Mouse (Mus musculus): ENCODE measurements around the gene Piwil1. TPM values are rescaled to one million over a fixed set of nuclear protein-coding genes. Genes with fewer than 3 reads are reported as not detected.
A peak's percentile ranks its signal among the peaks of the same experiment; 100 is the strongest.

Piwil1 gene
- polyA plus RNA-seq, 1 experiment from 2014 or later: not detected

DNA sequence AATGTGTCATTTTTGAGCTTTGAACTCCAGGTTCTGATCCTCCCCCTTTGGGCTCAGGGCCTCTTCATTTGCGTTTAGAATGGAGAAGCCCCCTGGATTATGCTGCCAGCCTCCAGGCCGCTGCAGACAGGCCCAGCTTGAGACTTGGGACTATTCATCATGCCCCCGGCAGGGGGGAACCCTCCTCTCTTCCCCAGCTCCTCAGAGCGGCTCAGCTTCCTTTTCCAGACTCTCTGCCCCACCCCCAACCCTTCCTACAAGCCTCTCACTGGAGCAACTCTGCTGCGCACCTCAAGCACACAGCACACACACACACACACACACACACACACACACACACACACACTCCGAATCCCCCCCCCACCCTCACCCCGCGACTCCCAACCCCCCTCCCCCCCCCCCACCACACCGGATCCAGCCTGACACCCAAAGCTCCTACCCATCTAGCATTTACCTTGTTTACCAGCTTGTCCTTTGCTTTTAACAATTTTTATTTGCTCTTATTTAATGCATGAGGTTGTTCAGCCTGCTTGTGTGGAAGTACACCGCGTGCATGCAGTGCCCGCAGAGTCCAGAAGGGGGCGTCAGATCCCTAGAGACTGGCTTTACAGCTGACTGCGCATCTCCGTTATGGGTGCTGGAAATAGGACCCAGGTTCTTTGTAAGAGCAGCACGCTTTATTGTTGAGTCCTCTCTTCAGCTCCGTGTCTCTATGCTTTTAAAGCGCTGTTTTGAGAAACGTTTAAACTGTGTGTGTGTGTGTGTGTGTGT is 2.0 kb downstream of the Piwil1 start:
- TF ChIP-seq EP300 (IDR thresholded peaks at IDR 0.05; ENCODE audit: low read depth): no peak
- TF ChIP-seq CTCF (IDR thresholded peaks at IDR 0.05; ENCODE audit: low read depth): no peak
- H3K4me3 ChIP-seq (ENCODE audit: low read depth, low read length): no peak overlapping the region
- ATAC-seq: no peak
- no peaks in the 10 kb centered on the region for H3K4me1 ChIP-seq (ENCODE audit: insufficient read depth)
- H3K27ac ChIP-seq (ENCODE audit: low read depth): no peak overlapping the region
- no peak overlapping the region for H3K4me2 ChIP-seq (ENCODE audit: low read depth, low read length)
- H3K27me3 ChIP-seq (ENCODE audit: insufficient read depth, low read length): no peaks in the 10 kb centered on the region
- 47% methylated on average over 15 of the region's 19 CpGs for WGBS (ENCODE audit: insufficient replicate concordance)
- H3K9ac ChIP-seq (replicated peaks): no peak overlapping the region
- H3K36me3 ChIP-seq (replicated peaks; ENCODE audit: insufficient read depth, low read length): no peaks in the 10 kb centered on the region
- H3K9me3 ChIP-seq (ENCODE audit: low read length): 0 out of 2 replicates have a peak, but pooled peaks cover 2% of the 10 kb centered on the region
- no peak for DNase-seq

DNA sequence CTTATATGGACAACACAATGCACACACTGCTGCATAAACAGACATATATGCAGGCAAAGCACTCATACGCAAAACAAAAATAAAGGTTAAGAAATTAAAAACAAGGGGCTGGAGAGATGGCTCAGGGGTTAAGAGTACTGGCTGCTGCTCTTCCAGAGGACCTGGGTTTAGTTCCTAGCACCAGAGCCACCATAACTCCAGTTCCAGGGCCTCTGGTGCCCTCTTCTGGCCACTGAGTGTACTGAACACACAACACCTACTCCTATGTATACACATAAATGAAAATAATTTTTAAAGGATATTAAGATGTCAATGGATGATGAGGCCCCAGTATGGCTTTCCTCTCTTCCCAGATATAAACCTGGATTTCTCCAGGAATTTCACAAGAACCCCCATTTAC is 4.1 kb downstream of the Piwil1 start:
- no peak for TF ChIP-seq EP300 (IDR thresholded peaks at IDR 0.05; ENCODE audit: low read depth)
- TF ChIP-seq CTCF (IDR thresholded peaks at IDR 0.05; ENCODE audit: low read depth): 0 out of 2 replicates have a peak, but pooled peaks have one; percentile 7
- no peaks in the 10 kb centered on the region for H3K36me3 ChIP-seq (replicated peaks; ENCODE audit: insufficient read depth, low read length)
- no peaks in the 10 kb centered on the region for H3K4me1 ChIP-seq (ENCODE audit: insufficient read depth)
- 0 out of 2 replicates have a peak, but pooled peaks cover 2% of the 10 kb centered on the region for H3K9me3 ChIP-seq (ENCODE audit: low read length)
- H3K4me3 ChIP-seq (ENCODE audit: low read depth, low read length): no peak overlapping the region
- H3K4me2 ChIP-seq (ENCODE audit: low read depth, low read length): no peak overlapping the region
- H3K9ac ChIP-seq (replicated peaks): no peak overlapping the region
- no peak for ATAC-seq
- DNase-seq: no peak
- H3K27me3 ChIP-seq (ENCODE audit: insufficient read depth, low read length): no peaks in the 10 kb centered on the region
- H3K27ac ChIP-seq (ENCODE audit: low read depth): no peak overlapping the region
- 91% methylated on average over 1 of the region's 1 CpGs for WGBS (ENCODE audit: insufficient replicate concordance)

DNA sequence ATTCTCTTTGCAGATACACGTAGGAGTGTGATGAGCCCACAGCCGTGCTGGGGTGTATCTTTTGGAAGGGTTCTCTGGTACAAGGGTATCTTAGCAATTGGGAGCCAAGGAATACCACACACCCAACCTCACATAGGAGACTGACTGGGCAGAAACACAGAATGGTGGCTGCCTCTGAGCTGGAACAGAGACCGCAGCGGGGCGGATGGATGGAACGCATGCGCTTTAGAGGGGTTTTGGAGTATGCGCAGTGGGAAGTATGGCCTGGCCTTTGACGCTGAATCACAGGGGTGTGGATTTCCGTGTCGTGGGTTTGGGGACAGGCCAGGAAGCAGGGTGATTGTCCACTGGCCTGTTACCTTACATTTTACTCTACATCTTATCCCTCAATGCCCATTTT is 4.9 kb downstream of the Piwil1 start:
- no peak overlapping the region for H3K9ac ChIP-seq (replicated peaks)
- no peaks in the 10 kb centered on the region for H3K27me3 ChIP-seq (ENCODE audit: insufficient read depth, low read length)
- no peaks in the 10 kb centered on the region for H3K36me3 ChIP-seq (replicated peaks; ENCODE audit: insufficient read depth, low read length)
- H3K9me3 ChIP-seq (ENCODE audit: low read length): 0 out of 2 replicates have a peak, but pooled peaks cover 2% of the 10 kb centered on the region
- H3K4me1 ChIP-seq (ENCODE audit: insufficient read depth): no peaks in the 10 kb centered on the region
- H3K4me2 ChIP-seq (ENCODE audit: low read depth, low read length): no peak overlapping the region
- WGBS (ENCODE audit: insufficient replicate concordance): 90% methylated on average over 11 of the region's 11 CpGs
- ATAC-seq: no peak
- no peak overlapping the region for H3K27ac ChIP-seq (ENCODE audit: low read depth)
- no peak overlapping the region for H3K4me3 ChIP-seq (ENCODE audit: low read depth, low read length)
- no peak for DNase-seq
- TF ChIP-seq EP300 (IDR thresholded peaks at IDR 0.05; ENCODE audit: low read depth) (no peak), CTCF (IDR thresholded peaks at IDR 0.05; ENCODE audit: low read depth) (no peak)

DNA sequence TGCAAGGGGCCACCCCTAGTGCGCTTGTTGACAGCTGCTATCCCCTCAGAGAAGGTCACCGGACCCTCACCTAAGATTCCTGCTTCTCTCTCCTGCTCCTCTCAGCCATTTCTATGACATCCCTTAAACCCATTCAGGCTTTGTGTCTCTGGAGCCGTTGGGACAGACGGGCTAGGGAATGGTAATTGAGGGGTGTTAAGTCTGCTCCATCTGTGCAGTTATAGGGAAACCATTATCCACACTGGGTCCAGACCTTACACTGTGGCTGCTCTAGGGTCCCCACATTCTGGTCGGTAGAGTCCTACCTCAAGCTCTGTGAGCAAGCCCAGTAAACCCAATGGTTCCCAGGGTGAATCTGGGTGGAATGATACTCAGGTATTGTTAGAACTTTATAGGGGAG is 6.6 kb downstream of the Piwil1 start:
- H3K9ac ChIP-seq (replicated peaks): no peak overlapping the region
- WGBS (ENCODE audit: insufficient replicate concordance): 77% methylated on average over 5 of the region's 5 CpGs
- H3K4me1 ChIP-seq (ENCODE audit: insufficient read depth): no peaks in the 10 kb centered on the region
- no peaks in the 10 kb centered on the region for H3K36me3 ChIP-seq (replicated peaks; ENCODE audit: insufficient read depth, low read length)
- H3K27me3 ChIP-seq (ENCODE audit: insufficient read depth, low read length): no peaks in the 10 kb centered on the region
- no peak overlapping the region for H3K27ac ChIP-seq (ENCODE audit: low read depth)
- ATAC-seq (no peak), DNase-seq (no peak)
- TF ChIP-seq EP300 (IDR thresholded peaks at IDR 0.05; ENCODE audit: low read depth) (no peak), CTCF (IDR thresholded peaks at IDR 0.05; ENCODE audit: low read depth) (no peak)
- 0 out of 2 replicates have a peak, but pooled peaks cover 2% of the 10 kb centered on the region for H3K9me3 ChIP-seq (ENCODE audit: low read length)
- no peak overlapping the region for H3K4me2 ChIP-seq (ENCODE audit: low read depth, low read length)
- no peak overlapping the region for H3K4me3 ChIP-seq (ENCODE audit: low read depth, low read length)

DNA sequence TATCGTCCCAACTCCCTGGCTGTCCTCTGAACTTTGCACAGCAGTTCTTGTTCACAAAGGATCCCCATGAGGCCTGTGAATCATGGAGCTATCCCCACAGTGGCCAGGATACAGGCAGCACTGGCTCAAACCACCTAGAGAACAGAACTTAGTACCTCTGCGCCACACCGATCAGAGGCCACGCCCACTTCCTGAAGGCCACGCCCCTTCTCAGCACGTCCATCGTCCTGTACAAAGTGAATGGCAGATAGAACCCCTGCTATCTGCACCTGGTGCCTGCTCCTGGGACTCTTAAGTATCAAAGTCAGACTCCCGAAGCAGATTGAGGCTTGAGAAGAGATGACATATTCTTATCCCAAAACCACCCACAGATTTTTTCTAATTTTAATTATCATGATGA is 8.3 kb downstream of the Piwil1 start:
- Histone ChIP-seq H3K4me3 (ENCODE audit: low read depth, low read length) (no peak overlapping the region), H3K27ac (ENCODE audit: low read depth) (no peak overlapping the region), H3K9me3 (ENCODE audit: low read length) (0 out of 2 replicates have a peak, but pooled peaks cover 2% of the 10 kb centered on the region), H3K9ac (replicated peaks) (no peak overlapping the region), H3K36me3 (replicated peaks; ENCODE audit: insufficient read depth, low read length) (no peaks in the 10 kb centered on the region), H3K27me3 (ENCODE audit: insufficient read depth, low read length) (no peaks in the 10 kb centered on the region), H3K4me2 (ENCODE audit: low read depth, low read length) (no peak overlapping the region), H3K4me1 (ENCODE audit: insufficient read depth) (no peaks in the 10 kb centered on the region)
- TF ChIP-seq EP300 (IDR thresholded peaks at IDR 0.05; ENCODE audit: low read depth) (no peak), CTCF (IDR thresholded peaks at IDR 0.05; ENCODE audit: low read depth) (no peak)
- DNase-seq: no peak
- WGBS (ENCODE audit: insufficient replicate concordance): 29% methylated on average over 8 of the region's 8 CpGs
- no peak for ATAC-seq

DNA sequence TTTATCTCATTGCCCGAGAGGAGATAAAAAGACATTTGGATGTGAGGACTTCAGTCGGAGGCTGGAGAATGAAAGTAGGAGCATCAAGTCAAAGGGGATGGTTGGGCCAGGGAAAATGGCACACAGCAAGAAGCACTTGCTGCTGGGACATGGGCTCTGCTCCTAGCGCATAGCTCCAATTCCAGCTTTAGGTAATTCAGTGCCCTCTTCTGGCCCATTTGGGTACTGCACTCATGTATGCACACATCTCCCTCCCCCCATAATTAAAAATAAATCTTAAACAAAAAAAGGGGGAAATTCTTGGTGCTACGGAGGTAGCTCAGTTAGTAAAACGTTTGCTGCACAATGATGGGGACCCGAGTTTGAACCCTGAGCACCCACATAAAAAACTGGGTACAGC is 9.5 kb downstream of the Piwil1 start:
- Histone ChIP-seq H3K4me3 (ENCODE audit: low read depth, low read length) (no peak overlapping the region), H3K27ac (ENCODE audit: low read depth) (no peak overlapping the region), H3K4me2 (ENCODE audit: low read depth, low read length) (no peak overlapping the region), H3K9ac (replicated peaks) (no peak overlapping the region), H3K27me3 (ENCODE audit: insufficient read depth, low read length) (no peaks in the 10 kb centered on the region), H3K36me3 (replicated peaks; ENCODE audit: insufficient read depth, low read length) (no peaks in the 10 kb centered on the region), H3K4me1 (ENCODE audit: insufficient read depth) (no peaks in the 10 kb centered on the region), H3K9me3 (ENCODE audit: low read length) (no peaks in the 10 kb centered on the region)
- TF ChIP-seq EP300 (IDR thresholded peaks at IDR 0.05; ENCODE audit: low read depth) (no peak), CTCF (IDR thresholded peaks at IDR 0.05; ENCODE audit: low read depth) (peak; percentile 17; the same call in 1 of the 2 replicates)
- ATAC-seq: no peak
- no peak for DNase-seq
- 78% methylated on average over 6 of the region's 6 CpGs for WGBS (ENCODE audit: insufficient replicate concordance)

Measured in liver, postnatal 0 days (tissue).